16 mouse cellular contexts compared by ENCODE assay signal in the genomic region with DNA sequence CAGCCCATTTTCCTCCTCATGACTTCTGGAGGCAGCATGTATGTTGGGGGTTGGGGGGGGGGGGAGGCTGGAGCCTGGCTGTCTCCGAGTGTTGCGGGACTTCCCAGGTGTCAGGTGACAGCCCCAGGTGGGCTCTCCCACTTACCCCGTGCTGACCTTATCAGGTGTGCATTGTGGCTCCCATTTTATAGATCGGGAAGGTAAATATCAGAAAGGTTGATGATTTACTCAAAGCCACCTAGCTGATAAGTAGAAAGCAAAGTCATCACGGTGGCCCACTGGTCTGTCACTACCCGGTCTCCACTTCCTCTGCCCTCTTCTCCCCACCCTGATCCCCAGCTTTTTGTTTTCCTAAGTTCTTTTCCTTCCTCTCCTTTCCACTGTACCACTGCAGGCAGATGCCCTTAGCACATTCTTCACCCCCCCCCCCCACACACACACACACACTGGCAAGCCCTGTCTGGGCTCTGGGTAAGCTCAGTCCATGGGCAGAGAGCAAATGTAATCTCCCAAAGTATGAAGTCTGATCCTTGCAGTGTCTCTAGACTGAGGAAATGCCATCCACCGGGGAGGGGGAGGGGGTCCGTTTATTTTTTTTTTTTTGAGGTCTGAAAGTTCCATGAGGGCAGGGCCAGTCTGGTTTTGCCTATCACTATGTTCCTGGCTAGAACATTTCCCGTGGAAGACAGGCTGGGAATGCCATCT.
DNase-seq lines count a peak whose midpoint lies in the region; ATAC-seq and TF ChIP-seq lines count a peak whose summit lies in the region.
"Had no signal": no experiment of that assay in that cellular context is flagged by ENCODE, and none has a peak within 500 bp of the region (broad histone marks: within the 10 kb centered on the region; RNA-seq: fewer than 3 reads in every experiment).

No protein-coding gene starts in this region.

- H3K9ac ChIP-seq in heart, embryonic 13.5 days, result 0 out of 2 replicates have a peak overlapping the region, but pooled peaks have one; percentile 2
- H3K9ac ChIP-seq in heart, adult 2 months (ENCODE audit: low read depth, low read length), result no peak overlapping the region
- H3K9ac ChIP-seq in intestine, embryonic 15.5 days, result no peak overlapping the region
- H3K9ac ChIP-seq: forebrain, embryonic 15.5 days; hindbrain, embryonic 14.5 days had no signal

- H3K36me3 ChIP-seq in heart, embryonic 13.5 days, result no peaks in the 10 kb centered on the region
- H3K36me3 ChIP-seq in heart, adult 2 months (ENCODE audit: control insufficient read depth, insufficient read depth, low read length), result no peaks in the 10 kb centered on the region
- no peaks in the 10 kb centered on the region for H3K36me3 ChIP-seq in intestine, embryonic 15.5 days
- no peaks in the 10 kb centered on the region for H3K36me3 ChIP-seq in small intestine, adult 2 months (ENCODE audit: control insufficient read depth, insufficient read depth, low read length)
- H3K36me3 ChIP-seq in thymus, adult 2 months (ENCODE audit: control insufficient read depth, insufficient read depth, low read length), result no peaks in the 10 kb centered on the region
- H3K36me3 ChIP-seq: forebrain, embryonic 15.5 days; midbrain, embryonic 10.5 days had no signal

- 29% methylated on average over 9 of the region's 9 CpGs for WGBS in heart, embryonic 13.5 days
- WGBS in heart, adult 2 months, result 48% methylated on average over 9 of the region's 9 CpGs
- 35% methylated on average over 9 of the region's 9 CpGs for WGBS in intestine, embryonic 15.5 days
- 20% methylated on average over 9 of the region's 9 CpGs for WGBS in small intestine, adult 2 months
- WGBS in thymus, adult 2 months, result 80% methylated on average over 9 of the region's 9 CpGs

- H3K4me3 ChIP-seq in heart, embryonic 13.5 days, result no peak overlapping the region
- H3K4me3 ChIP-seq in heart, adult 2 months, result no peak overlapping the region
- H3K4me3 ChIP-seq in intestine, embryonic 15.5 days (replicated peaks), result no peak overlapping the region
- no peak overlapping the region for H3K4me3 ChIP-seq in small intestine, adult 2 months (ENCODE audit: low read depth, low read length)
- no peak overlapping the region for H3K4me3 ChIP-seq in thymus, adult 2 months (ENCODE audit: control insufficient read depth, insufficient read depth, low read length)
- H3K4me3 ChIP-seq: forebrain, embryonic 15.5 days; midbrain, embryonic 10.5 days had no signal

- no peaks in the 10 kb centered on the region for H3K27me3 ChIP-seq in heart, embryonic 13.5 days (replicated peaks)
- no peaks in the 10 kb centered on the region for H3K27me3 ChIP-seq in heart, adult 2 months (ENCODE audit: control insufficient read depth, insufficient read depth, low read length)
- no peaks in the 10 kb centered on the region for H3K27me3 ChIP-seq in intestine, embryonic 15.5 days (replicated peaks)
- no peaks in the 10 kb centered on the region for H3K27me3 ChIP-seq in small intestine, adult 2 months (ENCODE audit: control insufficient read depth, insufficient read depth, low read length)
- no peaks in the 10 kb centered on the region for H3K27me3 ChIP-seq in thymus, adult 2 months (ENCODE audit: control insufficient read depth, insufficient read depth, low read length)
- H3K27me3 ChIP-seq: forebrain, embryonic 15.5 days had no signal

- no peak for TF ChIP-seq POLR2A in heart, adult 2 months (IDR thresholded peaks at IDR 0.05; ENCODE audit: insufficient read depth, low read depth, low read length)
- TF ChIP-seq POLR2A in small intestine, adult 2 months (IDR thresholded peaks at IDR 0.05; ENCODE audit: low read depth, low read length), result no peak
- TF ChIP-seq POLR2A in thymus, adult 2 months (IDR thresholded peaks at IDR 0.05; ENCODE audit: control insufficient read depth, extremely low read depth, insufficient read depth, low read length, poor library complexity), result no peak

- no peaks in the 10 kb centered on the region for H3K79me2 ChIP-seq in heart, adult 2 months (replicated peaks; ENCODE audit: control insufficient read depth, insufficient read depth, low read length)

- peak overlapping the region; percentile 38 for H3K4me2 ChIP-seq in heart, embryonic 13.5 days
- H3K4me2 ChIP-seq in intestine, embryonic 15.5 days (replicated peaks), result peak overlapping the region; percentile 12; the same call in 1 of the 2 replicates
- H3K4me2 ChIP-seq: forebrain, embryonic 15.5 days; hindbrain, embryonic 14.5 days had no signal

- TF ChIP-seq CTCF in heart, adult 2 months (IDR thresholded peaks at IDR 0.05), result no peak
- no peak for TF ChIP-seq CTCF in small intestine, adult 2 months (IDR thresholded peaks at IDR 0.05; ENCODE audit: extremely low read depth, insufficient read length, insufficient replicate concordance, low read depth, low read length)
- TF ChIP-seq CTCF in thymus, adult 2 months (IDR thresholded peaks at IDR 0.05; ENCODE audit: borderline replicate concordance, control insufficient read depth, extremely low read depth, insufficient read depth, low read length, poor library complexity), result no peak

- no peak for TF ChIP-seq EP300 in heart, adult 2 months (IDR thresholded peaks at IDR 0.05; ENCODE audit: insufficient read depth, low read depth, low read length)

- ATAC-seq in heart, embryonic 13.5 days (ENCODE audit: extremely low read depth, insufficient number of reproducible peaks, low FRiP score, low TSS enrichment), result no peak
- peak; percentile 84 for ATAC-seq in intestine, embryonic 15.5 days
- ATAC-seq: forebrain, embryonic 15.5 days had no signal

- H3K27ac ChIP-seq in heart, embryonic 13.5 days (replicated peaks), result peak overlapping the region; percentile 79
- no peak overlapping the region for H3K27ac ChIP-seq in heart, adult 2 months
- H3K27ac ChIP-seq in intestine, embryonic 15.5 days, result peak overlapping the region; percentile 67
- peak overlapping the region; percentile 27 for H3K27ac ChIP-seq in small intestine, adult 2 months (ENCODE audit: insufficient read depth, low read depth, low read length)
- no peak overlapping the region for H3K27ac ChIP-seq in thymus, adult 2 months (ENCODE audit: control insufficient read depth, insufficient read depth, low read length)
- H3K27ac ChIP-seq: forebrain, embryonic 15.5 days; hindbrain, embryonic 14.5 days; midbrain, embryonic 10.5 days had no signal

- no peaks in the 10 kb centered on the region for H3K9me3 ChIP-seq in heart, embryonic 13.5 days
- H3K9me3 ChIP-seq in intestine, embryonic 15.5 days, result no peaks in the 10 kb centered on the region
- H3K9me3 ChIP-seq: forebrain, embryonic 15.5 days; midbrain, embryonic 10.5 days had no signal

- intact Hi-C loops in heart, adult 2 months (cut with DNase I), result no loop called here

- H3K4me1 ChIP-seq in heart, embryonic 13.5 days, result peaks cover 70% of the 10 kb centered on the region
- H3K4me1 ChIP-seq in heart, adult 2 months (ENCODE audit: control insufficient read depth, insufficient read depth, low read length), result peaks cover 2% of the 10 kb centered on the region
- peaks cover 32% of the 10 kb centered on the region for H3K4me1 ChIP-seq in intestine, embryonic 15.5 days (replicated peaks)
- H3K4me1 ChIP-seq in small intestine, adult 2 months (ENCODE audit: control insufficient read depth, insufficient read depth, insufficient read length, low read length), result peaks cover 33% of the 10 kb centered on the region
- H3K4me1 ChIP-seq in thymus, adult 2 months (replicated peaks; ENCODE audit: control insufficient read depth, insufficient read depth, low read length), result no peaks in the 10 kb centered on the region

- no peak for DNase-seq in heart, adult 2 months
- peak; percentile 34 for DNase-seq in liver
- no peak for DNase-seq in adrenal gland, postnatal 36 days
- DNase-seq in thymus, adult 2 months, result no peak
- no peak for DNase-seq in lung, postnatal 36 days
- DNase-seq: adrenal gland, adult 2 months; cerebellum, adult 18-20 months; kidney, adult 8-10 months; layer of hippocampus, postnatal 36 days; left cerebral cortex, postnatal 4 days had no signal

Comparison
In these comparisons a context has a peak if more than half of its experiments do, and no peak if none do; other contexts are left out.
1. H3K27ac ChIP-seq: peak in heart, embryonic 13.5 days (single experiment), intestine, embryonic 15.5 days (single experiment) and small intestine, adult 2 months (single experiment); none in heart, adult 2 months (single experiment) and thymus, adult 2 months (single experiment).